Mouse (Mus musculus): ENCODE measurements at regions not wholly inside any gene's neighbourhood (a gene's known extent, or its start where the extent isn't known, plus 50 kb on each side); places are given as distances from the start of the nearest gene placed in this dataset.
A peak's percentile ranks its signal among the peaks of the same experiment; 100 is the strongest.

- ATAC-seq (ENCODE audit: low FRiP score): no peak
- H3K9ac ChIP-seq: no peak overlapping the region
- H3K27ac ChIP-seq: no peak overlapping the region
- H3K27me3 ChIP-seq: no peaks in the 10 kb centered on the region
- H3K9me3 ChIP-seq: no peaks in the 10 kb centered on the region
- 95% methylated on average over 6 of the region's 6 CpGs for WGBS
- no peaks in the 10 kb centered on the region for H3K4me1 ChIP-seq (replicated peaks)
- H3K4me3 ChIP-seq: no peak overlapping the region
- no peak overlapping the region for H3K4me2 ChIP-seq
- no peaks in the 10 kb centered on the region for H3K36me3 ChIP-seq
Observed at GRCm38 (mm10) chr3:40472766-40473165, 58.3 kb upstream of the Intu start.

DNA sequence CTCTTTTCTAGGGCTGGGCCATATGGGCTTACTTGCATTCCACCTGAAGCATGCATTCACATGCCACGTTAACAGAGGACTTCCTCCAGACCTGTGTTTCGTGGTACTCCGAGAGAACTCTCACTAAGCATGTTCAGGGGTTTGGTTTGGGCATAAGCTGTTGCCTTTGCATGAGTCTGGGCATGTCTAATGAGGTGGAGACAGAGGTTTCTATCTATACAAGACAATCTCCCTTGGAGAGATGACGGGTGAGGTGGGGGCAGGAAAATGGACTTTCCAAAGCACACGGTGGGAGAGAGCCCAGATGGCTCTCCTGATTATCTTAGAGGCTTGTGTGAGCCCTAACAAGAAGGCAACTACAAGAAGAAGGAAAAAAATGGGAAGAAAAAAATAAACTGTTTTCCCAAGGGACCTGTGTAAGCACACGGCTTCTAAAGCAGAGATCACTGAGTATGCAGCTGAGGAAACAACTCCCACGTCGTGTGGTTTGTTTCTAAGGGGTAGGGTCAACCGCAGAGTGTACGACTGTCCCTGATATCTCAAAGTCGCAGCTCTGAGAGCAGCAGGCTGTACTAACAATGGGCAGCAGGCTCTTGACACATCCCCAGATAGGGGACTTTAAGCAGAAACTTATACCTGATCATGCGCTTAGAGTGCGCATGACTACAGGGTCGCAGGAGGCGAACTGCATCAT, 50.7 kb upstream of the Intu start:
- 81% methylated on average over 15 of the region's 15 CpGs for WGBS
- 0 out of 2 replicates have a peak overlapping the region, but pooled peaks have one; percentile 12 for H3K27ac ChIP-seq
- H3K4me3 ChIP-seq: no peak overlapping the region
- H3K27me3 ChIP-seq: no peaks in the 10 kb centered on the region
- H3K4me1 ChIP-seq (replicated peaks): no peaks in the 10 kb centered on the region
- no peaks in the 10 kb centered on the region for H3K36me3 ChIP-seq
- ATAC-seq (ENCODE audit: low FRiP score): no peak
- H3K9ac ChIP-seq: no peak overlapping the region
- H3K9me3 ChIP-seq: no peaks in the 10 kb centered on the region
- no peak overlapping the region for H3K4me2 ChIP-seq
